ENCODE assay signal across 8 mouse cellular contexts in genomic region chr11:20915182-20915602, GRCm38 (mm10).
DNase-seq lines count a peak whose midpoint lies in the region; ATAC-seq and TF ChIP-seq lines count a peak whose summit lies in the region.

No protein-coding gene starts in this region.

- WGBS in bone marrow, adult 2 months, result 1% methylated on average over 8 of the region's 8 CpGs
- 15% methylated on average over 8 of the region's 8 CpGs for WGBS in liver, embryonic 13.5 days (ENCODE audit: insufficient replicate concordance)
- WGBS in neural tube, embryonic 11.5 days, result 28% methylated on average over 8 of the region's 8 CpGs

- DNase-seq in CD4-positive, CD25-positive, alpha-beta regulatory T cell, adult 2 months (ENCODE audit: low read depth, low spot score), result peak; percentile 35
- peak; percentile 63 for DNase-seq in layer of hippocampus, adult 11-12 months (ENCODE audit: low spot score)
- DNase-seq in liver, embryonic 13.5 days, result no peak
- peak; percentile 25 for DNase-seq in neural tube, embryonic 11.5 days (ENCODE audit: low spot score)
- DNase-seq in ovary, adult 18-20 months (ENCODE audit: low spot score), result no peak

- H3K4me2 ChIP-seq in liver, embryonic 13.5 days, result peak overlapping the region; percentile 57
- no peak overlapping the region for H3K4me2 ChIP-seq in neural tube, embryonic 11.5 days (ENCODE audit: low read depth)

- no peak overlapping the region for H3K4me3 ChIP-seq in bone marrow, adult 2 months (replicated peaks; ENCODE audit: control insufficient read depth, low read depth, low read length)
- H3K4me3 ChIP-seq in liver, embryonic 13.5 days (replicated peaks), result no peak overlapping the region
- H3K4me3 ChIP-seq in neural tube, embryonic 11.5 days (ENCODE audit: low read depth, low read length), result no peak overlapping the region

- H3K27me3 ChIP-seq in liver, embryonic 13.5 days, result no peaks in the 10 kb centered on the region
- no peaks in the 10 kb centered on the region for H3K27me3 ChIP-seq in neural tube, embryonic 11.5 days (ENCODE audit: control insufficient read depth, insufficient read depth, low read length)

- no peaks in the 10 kb centered on the region for H3K9me3 ChIP-seq in liver, embryonic 13.5 days (replicated peaks)
- H3K9me3 ChIP-seq in neural tube, embryonic 11.5 days (ENCODE audit: control insufficient read depth, low read length), result no peaks in the 10 kb centered on the region

- peak overlapping the region; percentile 42 for H3K27ac ChIP-seq in bone marrow, adult 2 months (ENCODE audit: control insufficient read depth, insufficient read depth, low read depth, low read length, poor library complexity)
- H3K27ac ChIP-seq in liver, embryonic 13.5 days, result peak overlapping the region; percentile 98
- no peak overlapping the region for H3K27ac ChIP-seq in neural tube, embryonic 11.5 days (ENCODE audit: low read depth, low read length)

- H3K9ac ChIP-seq in liver, embryonic 13.5 days, result peak overlapping the region; percentile 76
- H3K9ac ChIP-seq in neural tube, embryonic 11.5 days (ENCODE audit: low read length), result no peak overlapping the region

- TF ChIP-seq POLR2A in bone marrow, adult 2 months (IDR thresholded peaks at IDR 0.05; ENCODE audit: borderline replicate concordance, control insufficient read depth, low read depth, low read length), result no peak

- TF ChIP-seq CTCF in bone marrow, adult 2 months (IDR thresholded peaks at IDR 0.05; ENCODE audit: control insufficient read depth, insufficient read depth, low read length), result no peak

- H3K4me1 ChIP-seq in bone marrow, adult 2 months (ENCODE audit: control insufficient read depth, insufficient read depth, low read length), result peaks cover 4% of the 10 kb centered on the region; the same call in 1 of the 2 replicates
- H3K4me1 ChIP-seq in liver, embryonic 13.5 days (replicated peaks), result peaks cover 64% of the 10 kb centered on the region
- H3K4me1 ChIP-seq in neural tube, embryonic 11.5 days (ENCODE audit: control insufficient read depth, insufficient read depth, low read length), result no peaks in the 10 kb centered on the region

- no peaks in the 10 kb centered on the region for H3K36me3 ChIP-seq in liver, embryonic 13.5 days
- no peaks in the 10 kb centered on the region for H3K36me3 ChIP-seq in neural tube, embryonic 11.5 days (ENCODE audit: control insufficient read depth, insufficient read depth, low read length)

- ATAC-seq in frontal cortex, adult (ENCODE audit: low TSS enrichment), result peak; percentile 72
- ATAC-seq in hematopoietic stem cell, adult 5-6 weeks (replicated peaks in 1 of 2; ENCODE audit: insufficient read depth in 1 of 2, low FRiP score in 2 of 2, low TSS enrichment in 1 of 2, low read depth in 1 of 2, poor library complexity in 2 of 2, severe bottlenecking in 2 of 2), result peak; percentile 22 to 40; a peak in 3 of 4 replicates
- no peak for ATAC-seq in liver, embryonic 13.5 days (ENCODE audit: low read depth)
- 0 out of 2 replicates have a peak, but pooled peaks have one; percentile 14 for ATAC-seq in neural tube, embryonic 11.5 days (ENCODE audit: insufficient read depth, low FRiP score, low TSS enrichment)

Comparison
In these comparisons a context has a peak if more than half of its experiments do, and no peak if none do; other contexts are left out.
1. DNase-seq: peak in CD4-positive, CD25-positive, alpha-beta regulatory T cell, adult 2 months (single experiment), layer of hippocampus, adult 11-12 months (single experiment) and neural tube, embryonic 11.5 days (single experiment); none in liver, embryonic 13.5 days (single experiment) and ovary, adult 18-20 months (single experiment).